Mouse (Mus musculus) brain, adult 2 months (tissue): Measurements from ENCODE around the gene Mov10.
A peak's percentile ranks its signal among the peaks of the same experiment; 100 is the strongest.
"Not testable (repeated sequence)": the region's sequence is repeated elsewhere in the genome, so short reads cannot be mapped to it uniquely, and the experiment has no call there.

ENCODE experiments used
- DNase-seq: peaks from one replicate; pipeline ENCODE4 v3.0.0; 2011; ENCODE audit warnings: low read depth, low spot score

The Mov10 gene

DNA sequence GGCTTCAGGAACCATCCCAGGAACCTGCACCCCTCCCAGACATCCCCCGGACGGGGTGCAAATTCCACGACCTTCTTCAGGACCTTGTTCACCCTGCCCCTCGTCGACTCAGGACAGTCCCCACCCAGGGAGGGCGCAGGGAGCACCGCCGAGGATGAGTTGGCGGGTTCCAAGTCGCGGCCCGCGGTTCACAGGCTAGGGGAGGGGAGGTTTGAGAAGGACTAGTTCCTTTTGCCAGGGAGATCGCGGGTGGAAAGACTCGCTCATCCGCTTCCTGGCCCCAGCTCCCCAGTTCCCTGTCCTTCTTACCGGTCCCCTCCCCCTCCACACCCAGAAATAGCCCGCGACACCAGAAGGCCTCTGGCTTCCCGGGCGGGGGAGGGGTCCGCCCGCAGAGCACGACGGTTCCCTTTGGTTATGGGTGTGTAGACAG is 36.9 kb downstream of the Mov10 start, which contains the start of gene Fam19a3:
Gene Fam19a3 (minus strand): TSS at position 370 of the 433 bp plus-strand sequence.
- no peak for DNase-seq

DNA sequence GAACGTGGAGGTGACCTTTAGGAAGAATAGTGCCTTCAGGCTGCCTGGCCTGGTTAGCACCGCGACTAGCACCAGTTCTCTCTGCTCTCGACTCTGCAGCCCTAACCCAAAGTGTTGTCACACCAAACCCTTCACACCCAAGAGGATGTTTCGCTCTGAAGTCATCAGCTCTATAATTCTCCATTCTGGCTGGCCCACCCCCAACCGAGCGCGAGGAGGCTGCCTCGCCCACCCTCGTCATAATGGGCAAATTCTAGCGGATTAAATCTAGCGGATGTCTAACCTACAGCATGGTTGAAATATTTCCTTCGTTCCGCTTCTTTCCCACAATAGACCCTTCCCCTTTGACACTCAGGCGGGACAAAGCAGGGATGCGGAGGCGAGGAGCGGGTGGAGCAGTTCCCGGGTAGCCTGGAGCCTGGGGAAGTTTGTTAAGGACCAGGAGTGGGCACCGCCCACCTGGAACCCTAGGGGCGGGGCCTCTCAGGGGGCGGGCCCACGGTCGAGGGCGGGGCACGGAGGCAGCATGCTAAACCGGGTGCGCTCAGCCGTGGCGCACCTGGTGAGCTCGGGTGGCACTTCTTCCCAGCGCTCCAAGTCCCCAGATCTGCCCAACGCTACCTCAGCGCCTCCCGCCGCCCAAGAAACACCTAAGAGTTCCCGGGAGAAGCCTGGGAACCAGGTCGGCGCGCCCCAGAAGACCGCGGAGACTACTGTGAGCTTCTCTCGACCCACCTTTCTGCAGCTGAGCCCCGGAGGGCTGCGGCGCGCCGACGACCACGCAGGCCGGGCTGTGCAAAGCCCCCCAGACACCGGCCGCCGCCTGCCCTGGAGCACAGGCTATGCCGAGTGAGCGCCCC is 37.6 kb downstream of the Mov10 start, which contains the start of gene Ppm1j:
Gene Ppm1j (plus strand): TSS at position 496 of the 860 bp plus-strand sequence.
- no peak for DNase-seq

DNA sequence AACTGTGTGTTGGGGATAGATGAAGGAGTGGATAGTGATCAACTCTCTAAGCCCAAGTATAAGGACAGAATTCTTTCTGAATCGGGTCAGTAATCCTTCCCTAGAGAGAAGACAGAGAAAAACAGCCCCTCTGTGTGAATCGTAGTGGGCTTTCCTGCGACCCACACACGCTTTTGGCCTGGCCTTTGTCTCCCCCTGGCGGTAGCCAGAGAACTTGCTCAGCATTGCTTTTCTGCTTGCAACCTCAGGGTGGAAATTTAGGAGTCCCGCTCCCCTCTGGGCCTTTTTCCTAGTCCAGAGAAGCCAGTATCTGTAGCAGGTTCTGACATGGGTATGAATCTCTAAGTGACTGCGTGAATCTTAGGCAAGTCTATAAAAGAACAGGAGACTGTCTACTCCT is 38.4 kb downstream of the Mov10 start:
- peak; percentile 61 for DNase-seq

DNA sequence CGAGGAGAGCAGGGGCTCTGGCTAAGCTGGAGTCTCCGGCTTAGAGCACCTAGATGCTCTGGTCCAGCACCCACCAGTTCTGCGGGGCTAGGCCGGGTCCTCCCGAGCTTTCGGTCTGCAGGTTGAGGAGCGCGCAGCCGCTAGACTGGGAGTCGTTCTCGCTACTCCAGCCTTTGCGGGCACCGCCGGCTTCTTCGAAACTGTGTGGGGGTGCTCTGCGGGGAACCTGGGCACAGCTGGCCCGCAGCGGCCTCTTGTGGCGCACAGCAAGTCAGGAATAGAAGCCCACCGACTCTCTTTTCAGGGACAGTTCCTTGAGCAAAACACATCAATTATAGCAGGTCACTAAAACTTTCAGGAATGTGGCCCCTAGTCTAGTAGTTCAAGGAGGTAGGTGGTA is 41.0 kb downstream of the Mov10 start:
- DNase-seq = peak; percentile 47

DNA sequence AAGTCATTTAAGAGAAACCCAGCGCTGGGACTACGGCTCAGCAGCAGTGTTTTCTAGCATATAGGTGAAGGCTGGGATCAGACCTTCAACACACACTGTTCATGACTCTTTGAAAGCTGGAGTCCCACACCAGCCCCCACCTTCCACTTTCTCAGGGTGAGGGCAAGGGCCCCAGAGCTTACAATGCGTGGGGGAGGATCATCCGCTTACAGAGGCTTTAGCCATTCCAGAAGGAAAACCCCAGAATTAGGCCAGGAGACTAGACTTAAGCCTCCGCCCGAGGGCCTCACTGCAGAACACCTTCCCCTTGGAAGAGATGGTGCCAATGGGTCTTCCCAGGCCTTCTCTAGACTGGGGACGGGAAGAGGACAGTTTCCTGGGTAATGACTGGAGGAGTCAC is 45.1 kb downstream of the Mov10 start:
- DNase-seq = no peak

DNA sequence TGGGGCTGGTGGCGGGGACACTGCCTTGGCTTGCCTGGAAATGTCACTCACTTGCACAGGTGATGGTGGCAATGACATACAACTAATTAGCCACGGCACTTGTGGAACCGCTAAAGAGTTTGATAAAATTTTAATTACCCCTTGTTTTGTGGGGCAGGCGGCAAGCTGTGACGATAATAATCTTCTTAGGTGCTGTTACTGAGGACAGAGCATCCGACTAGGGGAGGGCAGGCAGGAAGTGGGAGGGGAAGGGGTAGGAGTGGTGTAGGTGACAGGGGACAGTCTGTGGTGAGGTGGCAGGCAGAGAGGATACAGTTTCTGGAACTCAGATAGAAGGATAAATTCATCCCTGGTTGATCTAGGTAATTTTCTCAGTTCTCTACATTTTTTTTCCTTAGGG is 46.9 kb downstream of the Mov10 start:
- DNase-seq = no peak

DNA sequence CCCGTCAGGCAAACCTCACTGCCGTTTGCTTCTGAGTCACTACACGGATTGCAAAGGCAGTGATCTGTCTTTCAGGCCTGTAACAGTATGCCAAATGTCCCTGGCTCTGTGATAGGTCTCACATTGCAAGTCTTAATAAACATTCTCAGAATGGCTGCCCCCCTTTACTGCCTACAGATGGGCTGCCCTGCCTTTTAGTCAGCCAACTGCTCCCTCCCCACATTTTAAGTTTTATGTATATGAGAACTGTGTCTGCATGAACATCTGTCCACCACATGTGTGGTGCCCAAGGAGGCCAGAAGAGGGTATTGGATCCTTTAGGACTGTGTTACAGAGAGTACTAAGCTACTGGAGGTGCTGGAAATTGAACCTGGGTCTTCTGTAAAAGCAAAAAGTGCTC is 47.4 kb downstream of the Mov10 start:
- DNase-seq = no peak

DNA sequence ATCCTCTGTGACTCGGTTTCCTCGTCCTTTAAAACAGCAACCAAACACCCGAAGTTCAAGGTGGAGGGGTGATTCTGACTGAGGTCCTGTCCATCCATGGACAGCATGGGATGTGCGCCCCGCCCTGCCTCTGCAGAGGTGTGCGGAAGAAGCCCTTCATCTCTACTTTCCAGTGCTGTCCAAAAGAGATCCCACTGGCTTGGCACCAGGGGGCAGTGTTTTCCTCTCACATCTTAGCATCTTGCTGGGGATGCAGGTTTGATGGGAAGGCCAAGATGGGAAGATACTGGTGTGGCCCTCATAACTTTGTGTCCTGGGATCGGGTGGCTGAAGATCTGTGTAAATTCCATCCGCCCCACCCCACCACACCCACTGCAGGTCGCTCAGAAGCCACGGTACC is 48.3 kb downstream of the Mov10 start:
- DNase-seq = peak; percentile 63

DNA sequence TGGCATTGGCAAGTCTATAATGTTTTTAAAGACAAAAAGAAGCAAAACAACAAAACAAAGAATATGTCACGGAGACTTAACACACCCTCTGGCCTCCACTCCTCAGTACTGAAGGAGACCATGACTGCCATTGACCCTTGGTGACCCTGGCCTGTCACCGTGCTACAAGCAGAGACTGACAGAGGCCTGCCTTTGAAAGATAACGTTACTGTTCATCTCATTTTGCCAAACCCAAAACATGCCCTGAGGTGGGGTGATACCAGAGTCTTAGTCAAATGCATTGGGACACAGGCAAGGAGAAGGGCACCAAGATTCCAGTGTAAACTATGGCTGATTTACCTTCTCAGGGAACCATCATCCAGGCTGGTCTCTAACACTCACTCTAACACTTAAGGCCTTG is 49.2 kb downstream of the Mov10 start:
- DNase-seq = no peak

DNA sequence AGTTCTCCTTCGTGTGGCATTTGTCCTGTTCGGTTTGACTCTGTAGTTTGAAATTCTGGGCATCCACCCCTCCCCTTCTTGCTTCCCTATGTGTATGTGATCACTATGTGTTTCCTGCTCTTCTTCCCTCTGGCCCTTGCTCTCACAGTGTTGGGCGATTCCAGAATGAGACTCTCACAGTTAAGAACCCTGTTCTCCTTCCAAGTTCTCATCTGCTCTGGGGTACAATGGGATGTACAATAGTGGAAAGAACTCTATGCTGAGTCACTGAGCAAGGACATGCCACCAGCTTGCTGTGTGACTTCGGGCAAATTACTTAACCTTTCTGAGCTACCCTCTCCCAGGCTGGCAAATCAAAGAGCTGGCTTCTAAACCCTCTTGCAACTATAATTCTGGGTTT is 50.6 kb downstream of the Mov10 start:
- DNase-seq = no peak

DNA sequence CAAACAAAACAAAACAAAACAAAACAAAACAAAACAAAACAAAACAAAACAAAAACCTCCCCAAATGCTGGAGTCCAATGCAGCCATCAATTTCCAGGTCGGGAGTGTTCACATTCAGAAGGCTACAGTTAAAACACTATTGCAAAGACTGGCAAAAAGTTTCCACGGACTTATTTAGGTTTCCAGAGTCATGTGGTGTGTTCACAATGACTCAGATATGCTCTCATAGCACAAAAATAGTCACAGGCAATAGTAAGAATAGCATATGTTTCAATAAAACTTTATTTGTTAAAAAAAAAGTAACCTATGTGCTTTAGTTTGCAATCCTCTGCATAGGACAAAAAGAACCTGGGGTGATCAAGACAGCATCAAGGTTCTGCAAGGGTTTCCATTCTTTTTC is 51.2 kb downstream of the Mov10 start:
- DNase-seq = no peak

DNA sequence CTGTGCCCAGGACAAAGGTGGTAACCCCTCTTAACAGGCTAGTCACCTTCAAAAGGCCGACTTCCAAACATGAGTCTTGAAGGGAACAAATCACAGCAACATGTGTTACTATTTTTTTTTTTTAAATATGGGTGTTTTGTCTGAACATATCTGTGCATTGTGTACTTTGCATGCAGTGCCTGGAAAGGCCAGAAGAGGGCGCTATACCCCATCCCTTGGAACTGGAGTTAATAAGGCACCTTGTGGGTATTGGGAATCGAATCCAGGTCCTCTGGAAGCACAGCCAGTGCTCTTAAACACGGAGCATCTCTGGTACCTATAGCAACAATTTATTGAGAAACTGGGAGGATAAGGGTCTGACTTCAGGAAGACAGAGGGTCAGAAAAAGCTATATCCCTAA is 53.3 kb downstream of the Mov10 start:
- no peak for DNase-seq

DNA sequence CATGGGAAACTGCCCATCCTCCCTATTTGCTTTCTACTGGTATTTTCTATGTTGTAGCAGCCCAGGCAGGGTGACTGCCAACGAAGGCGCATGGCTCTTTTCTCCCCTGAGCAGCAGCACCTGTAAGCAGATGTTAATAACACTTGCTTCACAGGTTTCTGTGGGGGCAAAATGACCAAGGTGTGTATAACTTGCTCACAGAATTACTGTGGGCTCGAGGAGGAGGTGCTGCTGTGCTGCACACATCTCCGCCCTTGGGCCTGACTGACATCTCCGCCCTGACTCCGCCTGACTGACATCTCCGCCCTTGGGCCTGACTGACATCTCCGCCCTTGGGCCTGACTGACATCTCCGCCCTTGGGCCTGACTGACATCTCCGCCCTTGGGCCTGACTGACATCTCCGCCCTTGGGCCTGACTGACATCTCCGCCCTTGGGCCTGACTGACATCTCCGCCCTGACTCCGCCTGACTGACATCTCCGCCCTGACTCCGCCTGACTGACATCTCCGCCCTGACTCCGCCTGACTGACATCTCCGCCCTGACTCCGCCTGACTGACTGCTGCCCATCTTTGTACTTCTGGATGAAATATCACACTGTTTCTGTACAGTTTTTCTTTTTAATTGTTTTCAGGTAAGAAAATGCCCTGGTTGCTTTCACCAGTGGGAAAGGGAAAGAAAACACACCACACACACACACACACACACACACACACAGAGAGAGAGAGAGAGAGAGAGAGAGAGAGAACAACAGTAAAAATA is 56.1 kb downstream of the Mov10 start:
- not testable (repeated sequence) for DNase-seq

DNA sequence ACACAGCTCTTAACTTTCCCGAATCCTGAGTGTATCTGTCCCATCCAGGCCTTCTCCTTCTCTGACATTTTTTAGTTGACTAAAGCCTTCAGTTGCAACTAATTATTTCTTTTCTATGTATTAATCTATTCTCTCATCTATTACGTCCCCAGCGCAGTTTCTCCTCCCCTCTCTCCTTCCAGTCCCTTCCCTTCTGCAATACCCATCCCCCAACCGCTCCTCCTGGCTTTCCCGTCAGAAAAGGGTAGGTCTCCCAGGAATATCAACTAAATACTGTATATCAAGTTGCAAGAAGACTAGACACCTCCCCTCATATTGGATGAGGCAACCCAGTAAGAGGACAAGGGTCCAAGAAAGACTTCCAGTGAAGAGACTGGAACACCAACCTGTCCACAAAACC is 59.5 kb downstream of the Mov10 start:
- no peak for DNase-seq

DNA sequence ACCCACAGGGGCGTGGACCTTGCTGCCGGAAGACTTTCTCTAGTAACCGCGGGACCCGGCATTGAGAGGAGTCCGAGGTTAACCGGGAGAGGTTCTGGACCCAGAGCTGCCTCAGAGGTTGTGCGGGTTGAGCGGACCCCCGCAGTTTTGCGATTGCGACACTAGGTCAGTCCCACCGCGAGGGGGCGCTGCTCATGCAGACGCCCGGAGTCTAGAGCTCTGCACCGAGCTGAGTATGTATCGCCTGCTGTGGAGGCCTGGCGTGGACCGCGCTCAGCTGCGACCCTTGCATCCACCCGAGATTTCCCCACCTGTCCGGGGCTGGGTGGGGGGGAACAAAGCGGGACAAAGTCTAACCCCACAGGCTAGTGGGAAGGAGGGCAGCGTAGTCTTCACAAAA is 60.0 kb downstream of the Mov10 start:
- DNase-seq = peak; percentile 65

DNA sequence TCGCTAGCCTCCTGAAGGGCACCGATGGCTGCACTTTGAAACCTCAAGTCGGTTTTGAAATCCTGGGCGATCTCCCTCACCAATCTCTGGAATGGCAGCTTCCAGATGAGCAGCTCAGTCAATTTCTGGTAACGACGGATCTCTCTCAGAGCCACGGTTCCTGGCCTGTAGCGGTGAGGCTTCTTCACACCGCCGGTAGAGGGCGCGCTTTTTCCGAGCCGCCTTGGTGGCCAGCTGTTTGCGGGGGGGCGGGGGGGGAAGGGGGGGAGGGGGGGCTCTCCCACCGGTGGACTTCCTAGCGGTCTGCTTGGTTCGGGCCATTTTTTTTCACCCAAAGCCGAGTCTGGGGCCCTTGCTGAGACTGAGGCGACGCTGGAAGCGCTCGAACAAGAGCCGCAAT is 65.5 kb downstream of the Mov10 start:
- peak; percentile 15 for DNase-seq
